Mouse (Mus musculus) layer of hippocampus, adult 2 months (tissue): ENCODE data around the gene Zfp111. TPM values are rescaled to one million over a fixed set of nuclear protein-coding genes. Genes with fewer than 3 reads are reported as not detected.

ENCODE experiments used
- DNase-seq, 2 experiments: peaks; one replicate each; pipeline ENCODE4 v3.0.0; 2022; ENCODE audit warnings: low spot score in 2 of 2
- H3K27ac ChIP-seq: fragments of 200-600 bp; 2 replicates; pipeline ENCODE4 v1.8.1; 2022
- H3K4me3 ChIP-seq: fragments of 200-600 bp; 2 replicates; pipeline ENCODE4 v1.8.1; 2022; ENCODE audit warnings: mild to moderate bottlenecking
- CTCF ChIP-seq: fragments of 200-600 bp; conservative IDR thresholded peaks from 2 replicates; pipeline ENCODE4 v1.8.1; 2022; ENCODE audit warnings: antibody characterized with exemption, mild to moderate bottlenecking, moderate library complexity
- total RNA-seq, 2 experiments: library from RNA; stranded (reverse); gene quantifications; 2 replicates each; pipeline ENCODE4 v1.2.3; 2021

The Zfp111 gene
- total RNA-seq, 2 experiments from 2014 or later, result 11.0 TPM

- no peak overlapping the region for H3K4me3 ChIP-seq
- no peak for DNase-seq
- TF ChIP-seq CTCF, result no peak
- H3K27ac ChIP-seq, result no peak overlapping the region
These were observed 19.9 kb downstream of the Zfp111 start for GRCm38 (mm10) chr7:24191361-24191760.

DNA sequence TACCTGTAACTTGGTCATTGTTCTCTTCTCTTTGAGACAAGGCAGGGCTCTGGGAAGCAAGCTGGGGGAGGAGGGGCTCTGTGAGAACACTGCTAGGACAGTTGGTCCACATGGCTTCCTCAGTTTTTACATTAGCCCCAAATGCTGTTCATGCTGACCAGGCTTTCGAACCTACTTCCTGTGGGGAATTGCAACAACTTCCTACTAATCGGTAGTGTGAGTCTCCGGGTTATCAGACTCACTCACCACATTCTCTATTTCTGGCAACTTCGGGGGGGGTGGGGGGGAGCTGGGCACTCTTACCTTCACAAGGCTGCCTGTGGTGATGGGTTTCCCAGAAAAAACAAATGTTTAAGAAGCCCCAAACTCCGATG is 21.7 kb downstream of the Zfp111 start:
- DNase-seq, result no peak
- no peak overlapping the region for H3K4me3 ChIP-seq
- TF ChIP-seq CTCF, result no peak
- no peak overlapping the region for H3K27ac ChIP-seq

GRCm38 (mm10) chr7:24188901-24189570 is 22.2 kb downstream of the Zfp111 start:
- Histone ChIP-seq H3K4me3 (no peak overlapping the region), H3K27ac (no peak overlapping the region)
- no peak for DNase-seq
- no peak for TF ChIP-seq CTCF

- TF ChIP-seq CTCF, result no peak
- H3K4me3 ChIP-seq, result no peak overlapping the region
- DNase-seq, result no peak
- H3K27ac ChIP-seq, result no peak overlapping the region
These were observed 23.6 kb downstream of the Zfp111 start for GRCm38 (mm10) chr7:24187611-24188010.

DNA sequence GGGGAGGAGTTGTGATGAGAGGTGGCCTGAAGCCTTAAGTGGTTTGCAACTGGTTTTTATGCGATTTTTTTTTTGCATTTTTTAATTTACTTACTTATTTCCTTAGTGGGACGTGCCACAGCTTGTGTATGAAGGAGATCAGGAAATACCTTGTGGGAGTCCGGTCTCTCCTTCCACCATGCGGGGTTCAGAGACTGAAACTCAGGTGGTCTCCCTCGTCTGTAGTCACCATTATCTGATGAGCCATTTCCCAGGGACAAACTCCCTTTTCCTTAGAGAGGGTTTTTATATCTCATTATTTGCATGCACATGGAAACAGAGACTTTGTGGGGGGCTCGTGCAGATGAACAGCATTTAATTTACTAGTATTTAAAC is 35.9 kb downstream of the Zfp111 start:
- TF ChIP-seq CTCF, result no peak
- Histone ChIP-seq H3K4me3 (peak overlapping the region; percentile 74), H3K27ac (peak overlapping the region; percentile 94)
- DNase-seq, result no peak

- DNase-seq, result peak; percentile 77 to 79
- Histone ChIP-seq H3K4me3 (peak within 1 kb of the TSS; percentile 74), H3K27ac (peak within 1 kb of the TSS; percentile 94)
- peak; percentile 51 for TF ChIP-seq CTCF
These were observed 36.5 kb downstream of the Zfp111 start, which contains the start of gene Zfp114 for GRCm38 (mm10) chr7:24174618-24175336. TSS of gene Zfp114 (plus strand) at chr7:24175060.

DNA sequence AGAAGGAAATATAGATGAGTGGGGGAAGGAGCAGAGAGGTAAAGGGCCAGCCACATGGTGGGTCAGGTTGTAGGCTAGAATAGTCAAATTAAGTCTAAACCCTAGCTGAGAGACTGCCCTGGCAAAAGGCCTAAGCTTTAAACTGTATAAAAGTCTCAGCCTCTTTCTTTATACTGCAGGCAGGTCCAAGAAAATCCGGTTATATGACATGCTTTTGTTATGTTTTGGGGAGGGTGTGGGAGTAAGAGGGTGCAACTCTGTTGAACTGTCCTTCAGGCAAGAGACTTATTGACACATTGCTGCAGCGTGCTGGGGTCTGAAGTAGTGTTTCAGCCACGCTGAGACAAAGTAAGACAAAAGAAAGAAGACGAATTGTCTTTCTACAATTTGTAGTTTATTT is 39.1 kb downstream of the Zfp111 start:
- no peak overlapping the region for H3K27ac ChIP-seq
- DNase-seq, result no peak
- TF ChIP-seq CTCF, result no peak
- no peak overlapping the region for H3K4me3 ChIP-seq

DNA sequence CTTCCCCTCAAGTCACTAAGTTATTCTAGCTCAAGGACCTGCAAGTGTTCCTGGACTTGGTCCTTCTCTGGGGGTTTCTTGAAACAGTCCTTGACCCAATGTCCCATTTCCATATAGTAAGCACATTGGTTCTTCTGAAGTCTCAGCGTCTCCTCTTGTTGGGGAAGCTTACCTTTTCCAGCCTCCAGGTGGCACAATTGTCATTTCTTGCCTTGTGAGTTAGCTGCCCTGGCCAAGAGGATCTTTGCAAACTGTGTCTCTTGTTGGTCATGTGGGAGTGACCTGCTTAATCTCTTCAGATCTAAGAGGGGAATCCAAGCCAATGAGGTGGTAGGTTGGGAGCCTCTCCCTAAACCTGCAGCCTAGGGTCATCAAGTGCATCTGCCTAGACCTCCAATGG is 58.0 kb downstream of the Zfp111 start:
- no peak for DNase-seq
- Histone ChIP-seq H3K4me3 (no peak overlapping the region), H3K27ac (no peak overlapping the region)
- peak; percentile 51 for TF ChIP-seq CTCF

Other genes starting within 250 kb of the Zfp111 start
- gene Vmn1r181, start 236.8 kb downstream of the Zfp111 start, total RNA-seq, result not detected
- not detected for gene V1rd19, start 209.8 kb downstream of the Zfp111 start, total RNA-seq
- gene Vmn1r183, start 158.2 kb downstream of the Zfp111 start, total RNA-seq, result not detected
- 10 to 100 TPM; 44.0 to 45.5 TPM for gene Zfp180, start 129.5 kb downstream of the Zfp111 start, total RNA-seq
- 10 to 100 TPM; 10.4 to 13.9 TPM for gene Zfp112, start 99.1 kb downstream of the Zfp111 start, total RNA-seq
- gene Zfp235, start 77.3 kb downstream of the Zfp111 start, total RNA-seq, result 10 to 100 TPM; 21.1 to 21.8 TPM
- gene Zfp114, start 36.4 kb downstream of the Zfp111 start, total RNA-seq, result 1 to 10 TPM; 3.4 to 4.3 TPM
- 1 to 10 TPM; 8.6 TPM for gene Zfp109, start 26.1 kb upstream of the Zfp111 start, total RNA-seq
- 1 to 10 TPM; 8.0 to 8.6 TPM for gene Zfp108, start 43.4 kb upstream of the Zfp111 start, total RNA-seq
- 10 to 100 TPM; 14.8 to 15.2 TPM for gene Zfp93, start 59.0 kb upstream of the Zfp111 start, total RNA-seq
- gene Zfp61, start 89.8 kb upstream of the Zfp111 start, total RNA-seq, result 10 to 100 TPM; 21.6 to 24.2 TPM
- 10 to 100 TPM; 16.6 to 17.5 TPM for gene Zfp94, start 105.2 kb upstream of the Zfp111 start, total RNA-seq
- gene Tescl, start 122.5 kb upstream of the Zfp111 start, total RNA-seq, result not detected
- gene Lypd5, start 137.8 kb upstream of the Zfp111 start, total RNA-seq, result not detected
- gene Kcnn4, start 158.8 kb upstream of the Zfp111 start, total RNA-seq, result under 1 TPM; 0.64 to 0.67 TPM
- 10 to 100 TPM; 34.6 to 43.6 TPM for gene Smg9, start 188.2 kb upstream of the Zfp111 start, total RNA-seq
- gene Irgc1, start 240.9 kb upstream of the Zfp111 start, total RNA-seq, result not detected